Mouse (Mus musculus): Measurements from ENCODE around the gene Mylk.

The Mylk gene

GRCm38 (mm10) chr16:34941915-34942314 is 196.9 kb downstream of the Mylk start:
- no peak for DNase-seq (ENCODE audit: low spot score)

- no peak for DNase-seq (ENCODE audit: low spot score)
These were observed 201.3 kb downstream of the Mylk start for GRCm38 (mm10) chr16:34946301-34946700.

GRCm38 (mm10) chr16:34950935-34951334 is 205.9 kb downstream of the Mylk start:
- DNase-seq (ENCODE audit: low spot score), result no peak

GRCm38 (mm10) chr16:34952254-34952653 is 207.2 kb downstream of the Mylk start:
- no peak for DNase-seq (ENCODE audit: low spot score)

GRCm38 (mm10) chr16:34952798-34953197 is 207.8 kb downstream of the Mylk start:
- no peak for DNase-seq (ENCODE audit: low spot score)

- DNase-seq (ENCODE audit: low spot score), result no peak
These were observed 208.5 kb downstream of the Mylk start for GRCm38 (mm10) chr16:34953501-34953900.

GRCm38 (mm10) chr16:34957487-34958230 is 212.6 kb downstream of the Mylk start:
- DNase-seq (ENCODE audit: low spot score), result no peak

GRCm38 (mm10) chr16:34958667-34959066 is 213.7 kb downstream of the Mylk start:
- DNase-seq (ENCODE audit: low spot score), result no peak

- DNase-seq (ENCODE audit: low spot score), result no peak
These were observed 214.3 kb downstream of the Mylk start for GRCm38 (mm10) chr16:34959261-34959660.

GRCm38 (mm10) chr16:34960243-34960642 is 215.2 kb downstream of the Mylk start:
- DNase-seq (ENCODE audit: low spot score), result no peak

GRCm38 (mm10) chr16:34960866-34961582 is 216.0 kb downstream of the Mylk start:
- no peak for DNase-seq (ENCODE audit: low spot score)

- no peak for DNase-seq (ENCODE audit: low spot score)
These were observed 217.3 kb downstream of the Mylk start for GRCm38 (mm10) chr16:34962322-34962721.

GRCm38 (mm10) chr16:34963008-34963407 is 218.0 kb downstream of the Mylk start:
- DNase-seq (ENCODE audit: low spot score), result no peak

- no peak for DNase-seq (ENCODE audit: low spot score)
These were observed 221.6 kb downstream of the Mylk start for GRCm38 (mm10) chr16:34966620-34967081.

- DNase-seq (ENCODE audit: low spot score), result peak; percentile 90
These were observed 222.2 kb downstream of the Mylk start for GRCm38 (mm10) chr16:34967120-34967800.

GRCm38 (mm10) chr16:34968181-34968580 is 223.2 kb downstream of the Mylk start:
- no peak for DNase-seq (ENCODE audit: low spot score)

GRCm38 (mm10) chr16:34972471-34972870 is 227.5 kb downstream of the Mylk start:
- peak; percentile 34 for DNase-seq (ENCODE audit: low spot score)

GRCm38 (mm10) chr16:34975544-34975943 is 230.5 kb downstream of the Mylk start:
- DNase-seq (ENCODE audit: low spot score), result no peak

GRCm38 (mm10) chr16:34976630-34977029 is 231.6 kb downstream of the Mylk start:
- no peak for DNase-seq (ENCODE audit: low spot score)

- no peak for DNase-seq (ENCODE audit: low spot score)
These were observed 233.0 kb downstream of the Mylk start for GRCm38 (mm10) chr16:34978018-34978417.

- no peak for DNase-seq (ENCODE audit: low spot score)
These were observed 236.0 kb downstream of the Mylk start for GRCm38 (mm10) chr16:34981009-34981408.

GRCm38 (mm10) chr16:34984203-34985030 is 239.4 kb downstream of the Mylk start:
- DNase-seq (ENCODE audit: low spot score), result no peak
